Mouse (Mus musculus): ENCODE data around the gene Vps11.

DNA sequence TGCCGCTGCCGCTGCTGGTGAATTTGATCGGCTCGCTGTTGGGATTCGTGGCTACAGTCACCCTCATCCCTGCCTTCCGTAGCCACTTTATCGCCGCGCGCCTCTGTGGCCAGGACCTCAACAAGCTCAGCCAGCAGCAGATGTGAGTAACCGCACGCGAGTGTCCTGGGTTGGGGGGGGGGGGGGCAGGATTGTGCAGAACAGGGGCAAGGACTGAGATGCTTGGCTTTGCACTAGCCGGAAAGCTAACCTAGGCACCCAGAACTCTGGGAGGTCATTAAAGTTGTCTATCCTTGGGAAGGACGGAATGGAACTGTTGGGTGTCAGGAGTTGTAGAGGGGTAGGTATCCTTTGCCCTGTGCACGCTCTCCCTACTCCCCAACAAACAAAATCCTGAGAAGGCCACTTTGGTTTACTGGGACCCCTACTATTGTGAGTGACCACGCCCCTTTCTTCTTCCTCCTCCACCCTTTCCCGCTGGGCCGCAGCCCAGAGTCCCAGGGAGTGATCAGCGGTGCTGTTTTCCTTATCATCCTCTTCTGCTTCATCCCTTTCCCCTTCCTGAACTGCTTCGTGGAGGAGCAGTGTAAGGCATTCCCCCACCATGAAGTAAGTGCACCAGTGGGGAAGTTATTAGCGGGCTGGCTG, 34.3 kb downstream of the Vps11 start:
- TF ChIP-seq CTCF (IDR thresholded peaks at IDR 0.05; ENCODE audit: extremely low read depth, insufficient read length, insufficient replicate concordance, low read depth, low read length) = no peak
- no peak for TF ChIP-seq POLR2A (IDR thresholded peaks at IDR 0.05; ENCODE audit: low read depth, low read length)

Measured in small intestine, adult 2 months (tissue).